Mouse (Mus musculus) monocyte, adult 2 months (primary cell): ENCODE data around the gene 2310007B03Rik.

ENCODE experiments used
- DNase-seq, 2 experiments: peaks; one replicate each; pipeline ENCODE4 v3.0.0; 2022; ENCODE audit warnings: low spot score in 2 of 2, low read depth in 1 of 2

Gene 2310007B03Rik

GRCm38 (mm10) chr1:93161350-93161749 lies 602 bp upstream of the 2310007B03Rik start:
- DNase-seq = no peak

DNA sequence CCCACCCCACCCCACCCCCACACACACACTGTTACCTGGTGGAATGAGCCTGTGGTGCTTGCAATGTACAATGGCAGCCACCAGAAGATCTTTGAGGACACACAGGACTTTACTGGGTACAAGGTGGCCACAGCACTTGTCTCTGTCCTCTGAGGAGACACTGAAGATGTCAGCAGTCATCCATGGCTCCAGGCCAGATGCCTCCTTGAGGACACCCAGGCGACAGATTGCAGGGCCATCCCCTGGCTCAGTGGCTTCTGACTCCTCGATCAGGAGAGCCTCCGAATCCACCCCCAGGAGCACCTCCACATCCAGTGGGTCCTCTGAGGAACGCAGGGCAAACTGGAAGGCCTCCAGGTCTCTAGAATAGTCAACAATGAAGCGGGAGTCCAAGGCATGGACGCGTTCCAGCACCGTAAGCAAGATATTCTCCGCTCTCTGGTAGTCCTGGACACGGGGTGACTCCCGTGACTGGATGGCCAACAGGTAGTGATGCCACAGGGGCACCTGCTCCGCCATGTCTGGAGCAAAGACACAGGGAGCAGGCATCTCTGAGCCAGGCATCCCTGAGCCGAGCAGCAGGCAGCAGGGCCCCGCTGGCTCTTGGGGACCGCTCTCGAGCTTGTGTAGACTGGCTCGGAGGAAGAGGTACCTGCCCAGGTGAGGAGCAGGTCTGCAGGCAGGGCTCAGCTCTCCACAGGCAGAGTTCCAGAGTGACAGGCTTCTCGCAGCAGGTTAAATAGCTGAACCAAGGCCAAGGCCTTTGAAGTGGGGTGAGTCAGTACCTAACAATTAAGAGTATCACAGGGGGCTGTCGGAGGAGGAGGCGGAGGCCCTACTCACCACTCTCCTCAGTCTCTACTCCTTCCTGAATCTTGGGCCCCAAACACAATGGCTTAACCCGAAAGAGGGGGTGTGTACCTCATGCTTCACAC lies 915 bp downstream of the 2310007B03Rik start:
- DNase-seq = no peak

- no peak for DNase-seq
These were observed 1.8 kb downstream of the 2310007B03Rik start for GRCm38 (mm10) chr1:93158916-93159315.

GRCm38 (mm10) chr1:93157566-93157965 lies 3.2 kb downstream of the 2310007B03Rik start:
- no peak for DNase-seq

GRCm38 (mm10) chr1:93150907-93151661 lies 9.7 kb downstream of the 2310007B03Rik start:
- DNase-seq = no peak

DNA sequence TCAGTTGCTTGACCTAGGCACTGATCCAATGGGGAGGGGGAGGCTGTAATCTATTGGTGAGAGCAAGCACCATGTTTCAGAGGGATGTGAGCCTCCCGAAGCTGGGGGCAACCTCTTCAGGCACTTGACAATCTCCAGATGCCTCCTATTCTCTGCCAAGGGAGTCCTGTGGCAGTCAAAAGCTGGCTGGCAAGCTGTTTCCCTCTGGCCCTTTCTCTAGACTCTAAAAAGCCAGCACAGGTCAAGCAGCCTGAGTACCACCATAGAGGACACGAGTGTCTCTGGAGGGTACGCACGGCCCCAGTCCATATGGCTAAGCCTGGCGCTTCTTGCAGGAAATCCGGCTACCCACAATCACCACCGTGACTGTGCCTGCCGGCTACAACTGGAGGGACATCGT lies 16.6 kb downstream of the 2310007B03Rik start:
- DNase-seq = no peak

DNA sequence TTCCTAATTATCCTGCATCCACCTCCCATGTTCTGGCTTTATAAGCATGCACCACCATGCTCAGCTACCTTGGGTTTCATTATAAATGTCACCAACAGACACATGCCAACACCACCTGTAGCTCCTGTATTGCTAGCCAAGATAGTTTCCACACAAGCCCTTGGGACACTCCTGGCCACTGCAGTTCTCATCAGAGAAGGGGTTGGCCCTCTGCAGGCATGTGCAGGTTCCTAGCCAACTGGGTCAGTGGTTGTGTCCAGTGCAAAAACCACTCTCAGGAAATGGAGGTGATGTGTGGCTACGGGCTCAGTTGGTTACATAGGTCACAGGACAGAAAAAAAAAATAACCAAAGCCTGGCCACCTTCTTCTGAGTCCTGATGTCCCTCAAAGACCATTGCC lies 17.9 kb downstream of the 2310007B03Rik start:
- no peak for DNase-seq

DNA sequence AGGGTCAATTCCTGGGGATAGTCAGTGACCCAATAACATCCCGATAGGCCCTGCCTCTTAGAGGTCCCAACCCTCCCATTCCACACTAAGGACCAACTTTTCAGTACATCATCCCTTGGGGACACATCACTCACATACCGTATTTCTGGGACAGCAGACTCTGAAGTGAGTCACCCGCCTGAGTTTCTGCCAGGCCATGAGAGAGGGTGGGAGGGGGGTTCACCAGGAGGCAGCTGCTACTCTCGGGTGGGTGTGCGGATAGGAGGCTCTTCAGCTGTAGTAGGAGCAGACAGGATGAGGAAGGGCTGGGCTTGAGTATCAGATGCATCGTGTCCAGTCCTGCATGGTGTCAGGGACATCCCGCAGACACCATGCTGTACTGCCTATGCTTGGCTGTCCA lies 21.0 kb downstream of the 2310007B03Rik start:
- DNase-seq = no peak

GRCm38 (mm10) chr1:93138534-93138933 lies 22.2 kb downstream of the 2310007B03Rik start:
- DNase-seq = no peak

GRCm38 (mm10) chr1:93135036-93135526 lies 25.7 kb downstream of the 2310007B03Rik start, which contains the start of gene Agxt:
Gene Agxt, plus strand, starts transcription at chr1:93135240.
- no peak for DNase-seq

- DNase-seq = no peak
These were observed 28.1 kb downstream of the 2310007B03Rik start for GRCm38 (mm10) chr1:93132676-93133075.

- no peak for DNase-seq
These were observed 30.3 kb downstream of the 2310007B03Rik start for GRCm38 (mm10) chr1:93130242-93130983.

DNA sequence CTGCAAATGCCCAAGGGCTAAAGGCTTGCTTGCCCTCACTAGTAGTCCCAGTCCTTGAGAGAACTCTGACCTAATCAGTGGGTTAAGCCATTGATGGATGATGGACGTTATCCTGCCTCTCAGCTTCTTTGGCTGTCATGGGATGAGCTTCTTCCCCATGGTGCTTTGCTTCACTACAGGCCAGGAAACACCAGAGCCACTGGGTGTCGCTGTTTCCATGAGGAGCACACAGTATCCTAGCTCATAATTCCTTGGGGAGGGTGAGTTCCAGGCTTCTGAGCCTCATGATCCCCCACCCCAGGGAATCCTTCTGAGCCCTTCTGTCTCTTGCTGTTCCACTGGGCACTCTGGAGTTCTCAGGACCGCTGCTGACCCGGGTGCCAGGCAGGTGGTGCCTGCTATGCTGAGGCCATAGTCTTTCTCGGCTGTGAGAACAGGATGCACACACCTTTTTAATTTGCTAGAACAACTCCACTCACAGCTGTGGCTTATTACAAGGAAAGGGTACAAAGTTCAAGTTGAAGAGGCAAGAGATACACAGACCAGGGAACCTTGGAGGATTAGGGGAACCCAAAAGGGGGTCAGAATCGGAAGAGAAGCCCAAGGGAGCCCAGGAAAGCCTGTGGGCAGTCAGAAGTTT lies 31.9 kb downstream of the 2310007B03Rik start:
- no peak for DNase-seq

DNA sequence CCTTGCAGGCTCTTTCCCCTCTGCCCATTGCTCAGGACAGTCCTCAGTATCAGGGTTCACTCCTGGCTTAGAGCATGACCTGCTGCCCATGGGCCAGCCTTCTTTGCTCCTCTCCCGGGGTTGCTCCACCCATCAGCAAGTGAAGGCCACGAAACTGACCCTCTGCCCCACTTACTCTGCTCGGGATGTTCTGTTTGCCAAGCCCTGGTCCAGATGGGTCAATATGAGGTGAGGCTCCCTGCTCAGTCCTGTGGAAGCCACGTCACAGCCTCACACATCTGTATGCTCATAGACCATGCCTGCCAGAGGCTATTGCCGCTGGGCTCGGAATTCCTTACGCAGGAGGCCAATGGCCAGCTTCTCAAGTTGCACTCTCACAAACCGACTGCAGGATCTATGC lies 32.5 kb downstream of the 2310007B03Rik start:
- no peak for DNase-seq

GRCm38 (mm10) chr1:93125256-93125655 lies 35.5 kb downstream of the 2310007B03Rik start:
- DNase-seq = peak; percentile 16 to 18

DNA sequence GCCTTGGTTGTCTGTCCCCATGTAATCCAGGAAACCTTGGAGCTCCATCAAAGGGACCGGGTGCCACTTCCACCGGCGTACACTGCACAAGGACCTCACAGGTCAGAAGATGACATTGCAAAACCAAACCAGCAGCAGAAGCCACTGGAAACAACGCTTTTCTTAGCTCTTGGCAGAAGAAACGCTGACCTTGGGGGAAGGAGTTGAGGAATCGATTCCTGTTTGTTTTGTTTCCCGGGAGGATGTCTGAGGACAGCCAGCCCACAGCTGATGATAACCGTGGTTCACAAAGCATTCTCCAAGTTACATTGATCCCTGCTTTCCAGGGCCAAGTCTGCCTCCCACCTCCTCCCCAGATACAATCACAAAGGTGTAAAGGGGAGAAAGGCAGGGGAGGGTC lies 36.7 kb downstream of the 2310007B03Rik start:
- no peak for DNase-seq

GRCm38 (mm10) chr1:93123179-93123854 lies 37.4 kb downstream of the 2310007B03Rik start:
- DNase-seq = no peak

DNA sequence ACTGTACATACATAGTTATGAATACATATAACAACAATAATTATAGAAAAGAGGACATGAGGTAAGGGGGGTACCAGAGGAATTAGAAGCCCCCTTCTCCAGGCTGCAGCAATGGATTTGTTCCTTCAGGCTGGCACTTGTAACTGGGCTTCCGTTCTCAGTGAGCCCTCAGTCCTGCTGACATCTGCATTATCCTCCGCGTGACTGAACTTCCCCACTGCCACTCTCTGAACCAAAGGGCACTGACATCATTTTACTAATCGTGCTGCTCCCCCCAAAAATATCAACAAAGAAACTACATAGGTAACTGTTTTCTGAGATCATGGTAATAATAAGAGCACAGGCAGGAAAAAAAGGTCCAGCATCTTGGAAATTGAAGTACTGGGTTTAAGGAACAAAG lies 41.9 kb downstream of the 2310007B03Rik start:
- DNase-seq = no peak

GRCm38 (mm10) chr1:93115471-93115870 lies 45.3 kb downstream of the 2310007B03Rik start:
- no peak for DNase-seq
